Mouse (Mus musculus): Measurements from ENCODE around the gene B4galt1. TPM values are rescaled to one million over a fixed set of nuclear protein-coding genes. Genes with fewer than 3 reads are reported as not detected.

The B4galt1 gene
- polyA plus RNA-seq, 1 experiment from 2014 or later = 56.5 TPM

DNA sequence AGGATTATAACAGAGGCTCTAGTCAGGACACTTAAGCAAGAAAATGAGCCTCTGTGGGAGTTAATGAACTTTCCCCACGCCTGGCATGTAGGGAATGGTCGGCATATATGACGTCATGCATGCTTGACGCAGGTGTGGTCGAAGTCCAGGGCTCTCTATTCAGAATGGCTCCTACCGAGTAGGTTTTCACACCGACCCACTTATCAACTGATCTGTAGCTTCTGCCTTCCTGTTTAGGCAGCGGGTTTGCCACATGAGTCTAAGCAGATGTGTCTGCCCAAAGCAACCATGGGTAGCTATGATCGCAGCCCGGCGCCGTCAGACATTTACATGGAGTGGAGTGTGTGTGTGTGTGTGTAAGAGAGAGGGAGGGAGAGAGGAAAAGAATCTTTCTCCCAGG is 14.6 kb downstream of the B4galt1 start:
- Histone ChIP-seq H3K36me3 (no peaks in the 10 kb centered on the region), H3K9ac (peak overlapping the region; percentile 42; the same call in 1 of the 2 replicates), H3K27ac (ENCODE audit: poor library complexity, severe bottlenecking) (peak overlapping the region; percentile 74), H3K9me3 (replicated peaks) (no peaks in the 10 kb centered on the region), H3K4me2 (no peak overlapping the region), H3K4me3 (no peak overlapping the region), H3K4me1 (replicated peaks) (peaks cover 88% of the 10 kb centered on the region), H3K27me3 (replicated peaks) (no peaks in the 10 kb centered on the region)
- 66% methylated on average over 12 of the region's 12 CpGs for WGBS
- ATAC-seq (ENCODE audit: insufficient number of reproducible peaks, low FRiP score) = no peak

DNA sequence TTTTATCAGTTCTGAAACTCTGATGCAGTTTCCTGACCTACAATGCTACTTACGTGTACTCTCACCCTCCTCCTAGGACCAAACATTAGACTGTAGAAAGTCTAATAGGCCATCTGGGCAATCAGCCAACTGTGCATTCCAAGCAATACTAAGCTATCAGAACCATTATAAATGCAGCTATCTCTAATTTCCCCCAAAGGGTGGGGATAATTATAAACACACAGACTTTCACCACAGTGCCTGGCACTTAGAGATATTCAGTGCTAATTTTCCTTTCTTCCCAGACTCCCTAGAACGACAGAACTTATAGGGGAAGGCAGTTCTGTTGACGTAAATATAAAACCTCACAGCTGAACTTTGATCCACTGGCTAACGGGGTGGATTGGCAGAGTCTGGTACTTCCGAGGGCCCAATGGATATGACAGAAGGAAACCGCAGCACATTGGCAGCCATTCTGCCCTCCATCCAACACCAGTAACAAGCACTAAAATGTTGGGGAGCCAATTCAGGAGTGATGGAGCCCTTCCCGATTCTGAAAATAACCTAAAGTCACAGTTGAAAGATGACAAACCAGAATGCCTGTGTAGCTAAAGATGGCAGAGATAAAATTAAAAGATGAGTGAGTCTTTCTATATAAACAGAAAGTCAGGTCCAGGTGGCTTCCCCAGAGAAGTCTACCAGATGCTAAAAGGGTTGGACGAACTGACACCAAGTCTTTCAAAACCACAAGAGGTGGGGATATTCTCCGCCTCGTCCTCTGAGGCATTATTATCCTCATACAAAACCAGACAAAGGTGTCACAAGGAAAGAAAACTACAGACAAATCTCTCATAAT is 16.1 kb downstream of the B4galt1 start:
- Histone ChIP-seq H3K27me3 (replicated peaks) (no peaks in the 10 kb centered on the region), H3K4me2 (peak overlapping the region; percentile 61), H3K9me3 (replicated peaks) (no peaks in the 10 kb centered on the region), H3K4me1 (replicated peaks) (peaks cover 74% of the 10 kb centered on the region), H3K4me3 (peak overlapping the region; percentile 12; the same call in 1 of the 2 replicates), H3K27ac (ENCODE audit: poor library complexity, severe bottlenecking) (peak overlapping the region; percentile 95), H3K9ac (0 out of 2 replicates have a peak overlapping the region, but pooled peaks have one; percentile 52), H3K36me3 (peaks cover 2% of the 10 kb centered on the region; the same call in 1 of the 2 replicates)
- WGBS = 34% methylated on average over 10 of the region's 10 CpGs
- ATAC-seq (ENCODE audit: insufficient number of reproducible peaks, low FRiP score) = peak; percentile 77

DNA sequence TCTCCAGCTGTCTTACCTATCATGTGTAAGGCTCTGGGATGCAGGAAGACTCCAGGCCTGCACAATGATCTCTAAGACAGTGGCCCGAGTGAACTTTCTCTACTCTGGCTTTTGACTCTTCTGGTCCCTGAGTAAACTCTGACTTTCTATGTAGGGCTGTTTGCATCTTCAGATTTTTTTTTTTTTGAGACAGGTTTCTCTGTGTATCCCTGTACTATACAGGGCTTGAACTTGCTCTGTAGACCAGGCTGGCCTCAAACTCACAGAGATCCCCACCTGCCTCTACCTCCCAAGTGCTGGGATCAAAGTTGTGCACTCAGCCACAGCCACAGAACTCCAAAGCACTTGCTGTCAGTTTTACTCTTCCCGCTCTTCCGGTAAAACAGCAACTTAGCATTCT is 16.8 kb downstream of the B4galt1 start:
- H3K36me3 ChIP-seq = peaks cover 5% of the 10 kb centered on the region; the same call in 1 of the 2 replicates
- H3K4me3 ChIP-seq = peak overlapping the region; percentile 12; the same call in 1 of the 2 replicates
- no peaks in the 10 kb centered on the region for H3K27me3 ChIP-seq (replicated peaks)
- H3K4me2 ChIP-seq = peak overlapping the region; percentile 61
- no peak for ATAC-seq (ENCODE audit: insufficient number of reproducible peaks, low FRiP score)
- peak overlapping the region; percentile 50; the same call in 1 of the 2 replicates for H3K9ac ChIP-seq
- peaks cover 69% of the 10 kb centered on the region for H3K4me1 ChIP-seq (replicated peaks)
- H3K9me3 ChIP-seq (replicated peaks) = 0 out of 2 replicates have a peak, but pooled peaks cover under 1% of the 10 kb centered on the region
- 27% methylated on average over 3 of the region's 3 CpGs for WGBS
- peak overlapping the region; percentile 95 for H3K27ac ChIP-seq (ENCODE audit: poor library complexity, severe bottlenecking)

GRCm38 (mm10) chr4:40834872-40835271 is 18.9 kb downstream of the B4galt1 start:
- Histone ChIP-seq H3K4me3 (no peak overlapping the region), H3K36me3 (peaks cover 6% of the 10 kb centered on the region; the same call in 1 of the 2 replicates), H3K4me2 (no peak overlapping the region), H3K4me1 (replicated peaks) (peaks cover 57% of the 10 kb centered on the region), H3K27me3 (replicated peaks) (no peaks in the 10 kb centered on the region), H3K27ac (ENCODE audit: poor library complexity, severe bottlenecking) (no peak overlapping the region), H3K9ac (no peak overlapping the region), H3K9me3 (replicated peaks) (0 out of 2 replicates have a peak, but pooled peaks cover 2% of the 10 kb centered on the region)
- ATAC-seq (ENCODE audit: insufficient number of reproducible peaks, low FRiP score) = no peak
- WGBS = 83% methylated on average over 5 of the region's 5 CpGs

DNA sequence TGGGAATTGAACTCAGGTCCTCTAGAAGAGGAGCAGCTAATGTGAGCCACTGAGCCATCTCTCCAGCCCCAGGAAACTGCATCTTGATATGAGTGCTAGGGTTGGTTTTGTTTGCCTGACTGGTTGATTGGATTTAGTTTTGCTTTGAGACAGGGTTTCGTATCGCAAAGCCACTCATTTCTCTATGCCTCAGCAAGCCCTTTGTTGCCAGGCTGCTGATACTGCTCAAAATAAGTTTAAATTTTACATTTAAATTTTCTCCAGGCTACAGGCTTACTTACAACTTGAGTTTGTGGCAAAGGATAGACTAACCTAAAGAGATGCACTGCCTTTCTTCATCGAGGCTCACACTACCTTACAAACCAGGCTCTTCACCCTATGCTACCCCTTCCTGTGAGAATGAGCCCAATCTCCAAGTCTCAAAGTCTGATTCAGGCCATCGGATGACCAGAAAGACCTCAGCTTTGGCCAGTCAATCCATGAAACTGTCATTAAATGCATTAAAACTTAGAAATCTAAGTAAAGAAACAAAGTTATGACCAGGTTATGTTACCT is 19.5 kb downstream of the B4galt1 start:
- 85% methylated on average over 4 of the region's 4 CpGs for WGBS
- no peak overlapping the region for H3K9ac ChIP-seq
- H3K9me3 ChIP-seq (replicated peaks) = 0 out of 2 replicates have a peak, but pooled peaks cover 2% of the 10 kb centered on the region
- H3K36me3 ChIP-seq = peaks cover 6% of the 10 kb centered on the region; the same call in 1 of the 2 replicates
- H3K27me3 ChIP-seq (replicated peaks) = no peaks in the 10 kb centered on the region
- H3K27ac ChIP-seq (ENCODE audit: poor library complexity, severe bottlenecking) = no peak overlapping the region
- H3K4me1 ChIP-seq (replicated peaks) = peaks cover 52% of the 10 kb centered on the region
- ATAC-seq (ENCODE audit: insufficient number of reproducible peaks, low FRiP score) = no peak
- no peak overlapping the region for H3K4me2 ChIP-seq
- no peak overlapping the region for H3K4me3 ChIP-seq

DNA sequence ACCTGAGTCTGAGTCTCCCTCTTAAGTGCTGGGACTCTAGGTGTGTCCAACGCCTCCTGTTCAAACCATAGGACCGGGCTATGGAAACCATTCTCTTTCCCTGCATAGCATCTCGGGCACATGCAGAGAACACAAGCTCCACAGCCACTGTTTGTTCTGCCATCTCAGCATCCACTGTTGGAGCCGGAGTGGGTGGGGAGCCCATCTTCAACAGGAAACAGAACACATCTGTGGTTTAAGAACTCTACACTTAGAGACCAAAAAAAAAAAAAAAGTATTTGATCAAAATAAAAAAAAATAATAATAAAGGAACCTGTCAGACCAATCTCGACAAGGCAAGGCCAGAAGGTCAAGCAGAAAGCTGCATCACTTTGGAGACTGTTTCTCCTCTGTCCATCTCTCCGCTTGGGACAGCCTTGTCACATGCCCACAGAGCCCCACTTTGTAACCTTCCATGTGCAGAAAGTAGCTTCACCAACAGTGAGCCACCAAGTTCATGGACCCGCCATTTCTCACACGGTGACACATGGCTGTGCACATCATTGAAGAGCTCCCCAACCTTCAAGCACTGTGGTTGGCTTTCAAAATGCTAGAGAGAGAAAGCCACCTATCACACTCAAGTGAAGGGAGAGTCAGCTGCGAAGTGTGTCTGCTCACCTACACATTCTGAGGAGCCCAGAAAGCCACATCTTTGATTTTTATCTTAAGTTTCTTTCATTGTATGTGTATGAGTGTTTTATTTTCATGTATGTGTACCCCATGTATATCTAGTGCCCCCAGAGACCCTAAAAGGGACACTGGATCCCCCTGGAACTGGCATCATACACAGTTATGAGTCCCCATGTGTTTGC is 20.2 kb downstream of the B4galt1 start:
- H3K4me1 ChIP-seq (replicated peaks) = peaks cover 51% of the 10 kb centered on the region
- WGBS = 89% methylated on average over 9 of the region's 9 CpGs

GRCm38 (mm10) chr4:40830530-40830929 is 23.3 kb downstream of the B4galt1 start:
- no peak overlapping the region for H3K9ac ChIP-seq
- H3K4me2 ChIP-seq = no peak overlapping the region
- H3K9me3 ChIP-seq (replicated peaks) = 0 out of 2 replicates have a peak, but pooled peaks cover 2% of the 10 kb centered on the region
- 77% methylated on average over 5 of the region's 5 CpGs for WGBS
- no peaks in the 10 kb centered on the region for H3K27me3 ChIP-seq (replicated peaks)
- H3K4me3 ChIP-seq = no peak overlapping the region
- no peak for ATAC-seq (ENCODE audit: insufficient number of reproducible peaks, low FRiP score)
- no peak overlapping the region for H3K27ac ChIP-seq (ENCODE audit: poor library complexity, severe bottlenecking)
- peaks cover 42% of the 10 kb centered on the region for H3K4me1 ChIP-seq (replicated peaks)
- peaks cover 32% of the 10 kb centered on the region for H3K36me3 ChIP-seq

More for the DNA sequence above, 20.2 kb downstream of the B4galt1 start:
- H3K4me3 ChIP-seq = no peak overlapping the region
- H3K27me3 ChIP-seq (replicated peaks) = no peaks in the 10 kb centered on the region
- H3K9me3 ChIP-seq (replicated peaks) = 0 out of 2 replicates have a peak, but pooled peaks cover 2% of the 10 kb centered on the region
- no peak overlapping the region for H3K27ac ChIP-seq (ENCODE audit: poor library complexity, severe bottlenecking)
- H3K36me3 ChIP-seq = peaks cover 13% of the 10 kb centered on the region; the same call in 1 of the 2 replicates
- ATAC-seq (ENCODE audit: insufficient number of reproducible peaks, low FRiP score) = no peak
- H3K9ac ChIP-seq = no peak overlapping the region
- no peak overlapping the region for H3K4me2 ChIP-seq

DNA sequence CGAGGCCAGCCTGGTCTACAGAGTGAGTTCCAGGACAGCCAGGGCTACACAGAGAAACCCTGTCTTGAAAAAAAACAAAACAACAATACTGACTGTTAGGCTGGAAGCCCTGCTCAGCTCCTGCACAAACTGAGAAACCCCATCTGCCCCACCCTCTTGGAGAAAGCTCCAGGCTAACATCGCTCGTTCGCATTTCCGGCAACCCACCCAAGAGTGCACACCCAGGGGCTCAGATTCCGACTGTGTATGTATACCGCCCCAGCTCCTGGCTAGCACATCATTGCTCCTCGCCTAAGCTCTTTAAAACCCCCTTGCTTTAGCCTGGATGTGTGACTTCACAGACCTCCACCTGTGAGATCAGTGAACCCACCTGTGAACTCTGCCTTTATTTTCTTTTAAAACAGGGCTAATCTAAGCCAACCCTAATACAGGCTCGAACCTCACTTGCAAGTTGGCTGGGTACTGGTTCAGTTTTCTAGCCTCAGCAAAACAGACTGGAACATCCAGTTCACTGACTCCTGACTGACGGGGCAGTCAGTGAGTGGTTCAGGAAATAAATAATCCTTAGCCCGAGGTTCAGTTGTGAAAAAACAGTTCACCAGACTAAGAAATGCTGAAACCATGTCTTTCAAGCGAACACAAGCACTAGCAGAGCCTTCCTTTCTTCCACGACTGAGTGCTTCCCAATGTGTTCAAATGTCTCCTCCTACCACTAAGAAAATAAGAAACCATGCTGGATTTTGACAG is 24.0 kb downstream of the B4galt1 start:
- Histone ChIP-seq H3K9me3 (replicated peaks) (0 out of 2 replicates have a peak, but pooled peaks cover 2% of the 10 kb centered on the region), H3K36me3 (peaks cover 37% of the 10 kb centered on the region), H3K4me1 (replicated peaks) (peaks cover 40% of the 10 kb centered on the region), H3K4me3 (no peak overlapping the region), H3K4me2 (no peak overlapping the region), H3K27me3 (replicated peaks) (no peaks in the 10 kb centered on the region), H3K27ac (ENCODE audit: poor library complexity, severe bottlenecking) (no peak overlapping the region), H3K9ac (no peak overlapping the region)
- WGBS = 84% methylated on average over 13 of the region's 13 CpGs
- no peak; the same call in 1 of the 2 replicates for ATAC-seq (ENCODE audit: insufficient number of reproducible peaks, low FRiP score)

DNA sequence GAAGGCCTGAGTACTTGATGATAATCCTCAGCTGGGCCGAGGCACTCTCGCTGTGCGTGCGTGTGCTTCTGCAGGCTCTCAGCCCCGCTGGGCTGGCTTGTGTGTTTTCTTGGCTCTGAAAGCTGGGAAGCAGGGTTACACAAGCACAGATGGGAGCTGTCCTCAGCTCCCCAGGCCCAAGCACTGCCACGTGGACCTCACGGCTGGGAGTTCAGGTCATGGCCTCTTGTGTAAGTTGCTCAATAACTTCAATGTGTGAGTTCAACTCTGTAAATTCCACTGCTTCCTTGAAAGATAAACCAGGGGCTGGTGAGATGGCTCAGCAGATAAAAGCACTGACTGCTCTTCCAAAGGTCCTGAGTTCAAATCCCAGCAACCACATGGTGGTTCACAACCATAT is 24.9 kb downstream of the B4galt1 start:
- H3K27ac ChIP-seq (ENCODE audit: poor library complexity, severe bottlenecking) = no peak overlapping the region
- WGBS = 50% methylated on average over 7 of the region's 7 CpGs
- H3K4me3 ChIP-seq = no peak overlapping the region
- H3K36me3 ChIP-seq = peaks cover 37% of the 10 kb centered on the region
- H3K9ac ChIP-seq = no peak overlapping the region
- H3K27me3 ChIP-seq (replicated peaks) = no peaks in the 10 kb centered on the region
- 0 out of 2 replicates have a peak, but pooled peaks cover 2% of the 10 kb centered on the region for H3K9me3 ChIP-seq (replicated peaks)
- ATAC-seq (ENCODE audit: insufficient number of reproducible peaks, low FRiP score) = no peak
- H3K4me2 ChIP-seq = no peak overlapping the region
- peaks cover 42% of the 10 kb centered on the region for H3K4me1 ChIP-seq (replicated peaks)

- 77% methylated on average over 9 of the region's 9 CpGs for WGBS
- Histone ChIP-seq H3K27ac (ENCODE audit: poor library complexity, severe bottlenecking) (no peak overlapping the region), H3K4me3 (no peak overlapping the region), H3K4me2 (no peak overlapping the region), H3K9me3 (replicated peaks) (0 out of 2 replicates have a peak, but pooled peaks cover 2% of the 10 kb centered on the region), H3K36me3 (peaks cover 40% of the 10 kb centered on the region), H3K9ac (0 out of 2 replicates have a peak overlapping the region, but pooled peaks have one; percentile 13), H3K27me3 (replicated peaks) (no peaks in the 10 kb centered on the region), H3K4me1 (replicated peaks) (peaks cover 50% of the 10 kb centered on the region)
- no peak for ATAC-seq (ENCODE audit: insufficient number of reproducible peaks, low FRiP score)
Observed at GRCm38 (mm10) chr4:40827926-40828325, 25.9 kb downstream of the B4galt1 start.
